Mouse (Mus musculus): Measurements from ENCODE around the gene Rom1. TPM values are rescaled to one million over a fixed set of nuclear protein-coding genes. Genes with fewer than 3 reads are reported as not detected.
"Not testable (repeated sequence)": the region's sequence is repeated elsewhere in the genome, so short reads cannot be mapped to it uniquely, and the experiment has no call there.

Gene Rom1
- 2.9 and 3.0 TPM in 2 replicates for polyA plus RNA-seq (2015; fragmentation: Nextera tagmentation; extraction: Ambion mirVana)

DNA sequence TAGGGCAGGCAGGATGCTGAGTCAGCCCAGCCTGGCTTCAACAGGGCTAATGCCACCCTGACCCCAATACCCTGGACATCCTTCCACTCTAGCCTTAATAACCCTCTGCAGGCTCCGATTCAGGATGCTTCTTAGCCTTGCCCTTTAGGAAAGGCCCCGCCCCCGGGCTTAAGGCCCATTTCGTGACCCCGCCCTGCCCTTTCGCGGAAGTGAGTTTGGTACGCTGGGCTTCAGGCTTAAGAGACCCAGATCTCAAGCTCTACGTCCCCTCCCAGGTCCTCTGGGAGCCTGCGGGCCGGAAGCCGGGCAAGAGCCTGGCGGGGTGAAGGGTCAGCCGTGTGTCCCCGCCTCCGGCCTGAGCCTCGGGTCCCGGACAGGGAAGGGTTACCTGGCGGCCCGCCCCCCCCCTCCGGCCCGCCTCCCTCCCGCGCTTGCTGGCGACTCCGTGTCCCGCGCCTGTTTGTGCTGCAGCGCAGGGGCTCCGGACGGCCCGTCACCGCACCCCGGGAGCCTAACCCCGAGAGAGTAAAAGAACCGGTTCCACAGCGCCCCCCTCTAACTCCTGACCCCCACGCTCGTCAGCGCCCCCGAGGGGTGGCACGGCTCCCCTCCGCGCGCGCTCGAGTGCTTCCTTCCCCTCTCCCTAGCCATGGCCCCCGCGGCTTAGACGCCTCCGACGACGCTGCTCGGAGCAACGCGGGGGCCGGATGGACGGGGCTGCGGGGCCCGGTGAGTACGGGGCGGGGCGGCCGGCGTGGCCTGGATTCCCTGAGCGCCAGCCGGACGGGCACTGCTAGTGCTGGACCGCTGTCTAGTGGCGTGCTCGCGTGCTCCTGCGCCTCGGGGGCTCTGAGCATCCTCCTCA is at the start of gene Rom1, which contains the start of gene Eml3:
TSS of gene Rom1 (minus strand) at position 133 of the 865 bp plus-strand sequence.
TSS of gene Eml3 (plus strand) at position 329 of the 865 bp plus-strand sequence.
- WGBS: under 1% methylated on average over 66 of the region's 74 CpGs
- H3K36me3 ChIP-seq (ENCODE audit: control insufficient read depth, insufficient read depth, low read length): peaks cover 14% of the 10 kb centered on the region
- H3K4me1 ChIP-seq (ENCODE audit: control insufficient read depth, insufficient read depth, low read depth, low read length): peaks cover 8% of the 10 kb centered on the region
- H3K27me3 ChIP-seq (replicated peaks; ENCODE audit: control insufficient read depth, insufficient read depth, low read length): 0 out of 2 replicates have a peak, but pooled peaks cover 2% of the 10 kb centered on the region
- H3K9me3 ChIP-seq (ENCODE audit: control insufficient read depth, low read length): no peaks in the 10 kb centered on the region
- H3K9ac ChIP-seq (ENCODE audit: low read depth, low read length): peak within 1 kb of the TSS; percentile 73
- ATAC-seq: peak; percentile 59
- H3K4me2 ChIP-seq (ENCODE audit: low read length): peak within 1 kb of the TSS; percentile 72
- peak within 1 kb of the TSS; percentile 57 for H3K4me3 ChIP-seq (ENCODE audit: low read length)
- peak within 1 kb of the TSS; percentile 55; the same call in 1 of the 2 replicates for H3K27ac ChIP-seq (ENCODE audit: low read depth, low read length)

DNA sequence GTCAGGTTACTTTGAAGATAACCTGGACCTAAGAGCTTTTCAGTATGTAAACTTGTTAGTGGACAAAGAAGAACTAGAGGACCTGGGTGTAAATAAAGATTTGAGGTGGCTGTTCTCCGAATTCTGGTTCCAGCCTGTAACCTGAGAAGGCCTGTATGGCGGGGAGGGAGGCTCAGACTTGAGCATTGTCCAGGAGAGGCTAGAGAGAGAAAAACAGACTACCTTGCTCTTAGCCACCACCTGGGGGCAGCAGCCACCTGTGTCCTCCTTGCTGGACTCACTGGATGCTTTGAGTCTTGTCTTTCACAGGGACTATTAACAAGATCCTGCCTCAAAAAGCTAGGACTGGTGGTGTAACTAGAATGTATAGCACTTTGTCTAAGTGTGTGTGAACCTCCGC is 47.4 kb upstream of the Rom1 start:
- Histone ChIP-seq H3K4me3 (ENCODE audit: low read length) (no peak overlapping the region), H3K27me3 (replicated peaks; ENCODE audit: control insufficient read depth, insufficient read depth, low read length) (no peaks in the 10 kb centered on the region), H3K9me3 (ENCODE audit: control insufficient read depth, low read length) (no peaks in the 10 kb centered on the region), H3K4me2 (ENCODE audit: low read length) (no peak overlapping the region), H3K36me3 (ENCODE audit: control insufficient read depth, insufficient read depth, low read length) (peaks cover 59% of the 10 kb centered on the region), H3K4me1 (ENCODE audit: control insufficient read depth, insufficient read depth, low read depth, low read length) (no peaks in the 10 kb centered on the region), H3K27ac (ENCODE audit: low read depth, low read length) (no peak overlapping the region), H3K9ac (ENCODE audit: low read depth, low read length) (no peak overlapping the region)
- ATAC-seq: peak; percentile 62; the same call in 1 of the 2 replicates
- 60% methylated on average over 3 of the region's 3 CpGs for WGBS

DNA sequence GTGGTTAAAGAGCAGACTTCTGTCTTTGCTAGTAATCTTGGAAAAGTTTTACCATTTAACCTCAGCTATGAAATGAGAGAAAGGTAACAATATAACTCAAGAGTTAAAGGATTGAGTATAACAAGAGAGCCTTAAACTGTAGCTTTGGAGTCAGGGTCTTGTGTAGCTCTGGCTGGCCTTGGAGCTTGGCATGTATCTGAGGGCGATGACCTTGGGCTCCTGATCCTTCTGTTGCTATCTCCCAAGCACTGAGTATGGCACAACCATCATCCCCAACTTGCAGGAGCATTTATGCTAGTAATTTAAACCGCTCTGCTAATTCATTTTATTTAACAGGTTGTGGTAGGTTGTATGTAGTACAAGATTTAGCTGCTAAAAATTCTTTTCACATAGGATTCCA is 46.3 kb upstream of the Rom1 start:
- H3K27ac ChIP-seq (ENCODE audit: low read depth, low read length): no peak overlapping the region
- H3K4me2 ChIP-seq (ENCODE audit: low read length): no peak overlapping the region
- H3K4me1 ChIP-seq (ENCODE audit: control insufficient read depth, insufficient read depth, low read depth, low read length): no peaks in the 10 kb centered on the region
- WGBS: 100% methylated on average over 2 of the region's 2 CpGs
- H3K36me3 ChIP-seq (ENCODE audit: control insufficient read depth, insufficient read depth, low read length): peaks cover 69% of the 10 kb centered on the region
- no peaks in the 10 kb centered on the region for H3K27me3 ChIP-seq (replicated peaks; ENCODE audit: control insufficient read depth, insufficient read depth, low read length)
- no peak for ATAC-seq
- no peak overlapping the region for H3K9ac ChIP-seq (ENCODE audit: low read depth, low read length)
- H3K4me3 ChIP-seq (ENCODE audit: low read length): no peak overlapping the region
- H3K9me3 ChIP-seq (ENCODE audit: control insufficient read depth, low read length): no peaks in the 10 kb centered on the region

DNA sequence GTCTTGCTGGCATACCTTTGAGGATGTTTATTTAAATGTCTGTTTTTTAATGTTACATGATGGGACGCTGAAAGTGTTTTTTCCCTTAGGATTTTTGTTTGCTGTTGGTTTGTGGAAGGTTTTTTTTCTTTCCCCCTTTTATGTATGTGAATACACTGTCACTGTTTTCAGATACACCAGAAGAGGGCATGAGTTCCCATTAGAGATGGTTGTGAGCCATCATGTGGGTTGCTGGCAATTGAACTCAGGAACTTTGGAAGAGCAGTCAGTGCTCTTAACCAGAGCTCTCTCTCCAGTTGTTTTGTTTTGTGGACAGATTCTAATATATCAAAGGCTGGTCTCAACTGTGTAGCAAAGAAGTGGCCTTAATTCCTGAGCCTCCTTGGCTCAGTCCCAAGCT is 45.5 kb upstream of the Rom1 start:
- no peaks in the 10 kb centered on the region for H3K4me1 ChIP-seq (ENCODE audit: control insufficient read depth, insufficient read depth, low read depth, low read length)
- WGBS: 93% methylated on average over 1 of the region's 1 CpGs
- peaks cover 70% of the 10 kb centered on the region for H3K36me3 ChIP-seq (ENCODE audit: control insufficient read depth, insufficient read depth, low read length)
- H3K9me3 ChIP-seq (ENCODE audit: control insufficient read depth, low read length): no peaks in the 10 kb centered on the region
- no peak overlapping the region for H3K27ac ChIP-seq (ENCODE audit: low read depth, low read length)
- no peak for ATAC-seq
- H3K4me2 ChIP-seq (ENCODE audit: low read length): no peak overlapping the region
- H3K9ac ChIP-seq (ENCODE audit: low read depth, low read length): no peak overlapping the region
- H3K27me3 ChIP-seq (replicated peaks; ENCODE audit: control insufficient read depth, insufficient read depth, low read length): no peaks in the 10 kb centered on the region
- H3K4me3 ChIP-seq (ENCODE audit: low read length): no peak overlapping the region

DNA sequence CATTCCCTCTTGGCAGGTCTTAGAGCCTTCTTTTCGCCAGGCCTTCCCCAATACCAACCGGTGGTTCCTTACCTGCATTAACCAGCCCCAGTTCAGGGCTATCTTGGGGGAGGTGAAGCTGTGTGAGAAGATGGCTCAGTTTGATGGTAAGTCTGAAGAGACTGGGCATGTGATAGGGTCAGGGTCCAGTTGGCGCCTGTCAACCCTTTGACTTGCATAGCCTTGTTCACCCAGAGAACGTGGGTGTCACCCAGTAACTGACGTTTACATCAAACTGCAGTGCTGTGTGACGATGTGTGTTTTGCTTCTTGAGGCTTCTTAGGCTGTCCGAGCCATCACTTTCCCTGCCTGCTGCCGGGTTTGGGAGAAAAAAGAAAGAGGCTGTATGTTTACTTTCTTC is 43.3 kb upstream of the Rom1 start:
- not testable (repeated sequence) for H3K9ac ChIP-seq (ENCODE audit: low read depth, low read length); H3K4me1 ChIP-seq (ENCODE audit: control insufficient read depth, insufficient read depth, low read depth, low read length); H3K9me3 ChIP-seq (ENCODE audit: control insufficient read depth, low read length); ATAC-seq; H3K4me3 ChIP-seq (ENCODE audit: low read length); H3K27me3 ChIP-seq (replicated peaks; ENCODE audit: control insufficient read depth, insufficient read depth, low read length); H3K4me2 ChIP-seq (ENCODE audit: low read length); H3K27ac ChIP-seq (ENCODE audit: low read depth, low read length)
- peaks cover 53% of the 10 kb centered on the region for H3K36me3 ChIP-seq (ENCODE audit: control insufficient read depth, insufficient read depth, low read length)
- WGBS: 90% methylated on average over 8 of the region's 8 CpGs

DNA sequence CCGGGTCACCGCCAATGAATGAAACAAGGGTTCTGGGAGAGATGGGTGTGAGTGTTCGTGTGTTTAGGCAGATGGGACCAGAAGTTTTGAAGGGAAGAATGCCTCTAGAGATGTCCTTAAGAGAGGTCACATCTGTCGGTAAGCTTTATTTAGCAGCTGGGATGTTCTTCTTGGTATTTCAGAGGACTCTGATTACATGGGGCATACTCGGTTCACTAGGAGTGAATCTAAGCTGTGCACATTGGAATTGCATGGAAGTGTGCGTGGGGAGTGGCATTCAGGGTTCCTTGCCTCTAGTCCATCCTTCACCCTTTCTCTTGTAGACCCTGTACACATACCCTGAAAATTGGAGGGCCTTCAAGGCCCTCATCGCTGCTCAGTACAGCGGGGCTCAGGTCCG is 38.7 kb upstream of the Rom1 start:
- Histone ChIP-seq H3K36me3 (ENCODE audit: control insufficient read depth, insufficient read depth, low read length) (peaks cover 43% of the 10 kb centered on the region), H3K9ac (ENCODE audit: low read depth, low read length) (peak overlapping the region; percentile 86), H3K4me3 (ENCODE audit: low read length) (peak overlapping the region; percentile 72), H3K9me3 (ENCODE audit: control insufficient read depth, low read length) (no peaks in the 10 kb centered on the region), H3K4me2 (ENCODE audit: low read length) (peak overlapping the region; percentile 71), H3K4me1 (ENCODE audit: control insufficient read depth, insufficient read depth, low read depth, low read length) (peaks cover 12% of the 10 kb centered on the region), H3K27ac (ENCODE audit: low read depth, low read length) (peak overlapping the region; percentile 81), H3K27me3 (replicated peaks; ENCODE audit: control insufficient read depth, insufficient read depth, low read length) (no peaks in the 10 kb centered on the region)
- WGBS: 1% methylated on average over 7 of the region's 9 CpGs
- no peak for ATAC-seq

DNA sequence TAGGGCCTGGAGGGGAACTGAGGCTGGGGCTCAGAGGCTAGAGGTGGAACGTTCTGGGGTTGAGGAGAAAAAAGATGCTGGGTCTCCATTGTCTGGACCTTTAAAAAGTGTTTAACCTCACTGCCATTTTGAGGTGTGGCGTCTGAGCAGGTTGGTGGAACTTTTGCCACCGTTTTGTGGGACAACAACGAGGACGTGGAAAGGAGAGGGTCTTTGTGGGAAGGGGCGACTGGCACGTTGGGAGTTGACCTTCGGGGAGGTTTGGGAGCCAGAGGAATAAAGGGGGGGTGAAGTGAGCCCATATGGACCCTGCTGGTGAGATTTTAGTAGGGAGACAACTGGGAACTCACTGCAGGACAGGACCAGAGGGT is 38.2 kb upstream of the Rom1 start:
- under 1% methylated on average over 8 of the region's 8 CpGs for WGBS
- H3K27me3 ChIP-seq (replicated peaks; ENCODE audit: control insufficient read depth, insufficient read depth, low read length): no peaks in the 10 kb centered on the region
- H3K9ac ChIP-seq (ENCODE audit: low read depth, low read length): peak overlapping the region; percentile 86
- peaks cover 12% of the 10 kb centered on the region for H3K4me1 ChIP-seq (ENCODE audit: control insufficient read depth, insufficient read depth, low read depth, low read length)
- peak overlapping the region; percentile 72 for H3K4me3 ChIP-seq (ENCODE audit: low read length)
- H3K4me2 ChIP-seq (ENCODE audit: low read length): peak overlapping the region; percentile 71
- ATAC-seq: no peak; the same call in 1 of the 2 replicates
- no peaks in the 10 kb centered on the region for H3K9me3 ChIP-seq (ENCODE audit: control insufficient read depth, low read length)
- H3K36me3 ChIP-seq (ENCODE audit: control insufficient read depth, insufficient read depth, low read length): peaks cover 43% of the 10 kb centered on the region
- peak overlapping the region; percentile 81 for H3K27ac ChIP-seq (ENCODE audit: low read depth, low read length)

DNA sequence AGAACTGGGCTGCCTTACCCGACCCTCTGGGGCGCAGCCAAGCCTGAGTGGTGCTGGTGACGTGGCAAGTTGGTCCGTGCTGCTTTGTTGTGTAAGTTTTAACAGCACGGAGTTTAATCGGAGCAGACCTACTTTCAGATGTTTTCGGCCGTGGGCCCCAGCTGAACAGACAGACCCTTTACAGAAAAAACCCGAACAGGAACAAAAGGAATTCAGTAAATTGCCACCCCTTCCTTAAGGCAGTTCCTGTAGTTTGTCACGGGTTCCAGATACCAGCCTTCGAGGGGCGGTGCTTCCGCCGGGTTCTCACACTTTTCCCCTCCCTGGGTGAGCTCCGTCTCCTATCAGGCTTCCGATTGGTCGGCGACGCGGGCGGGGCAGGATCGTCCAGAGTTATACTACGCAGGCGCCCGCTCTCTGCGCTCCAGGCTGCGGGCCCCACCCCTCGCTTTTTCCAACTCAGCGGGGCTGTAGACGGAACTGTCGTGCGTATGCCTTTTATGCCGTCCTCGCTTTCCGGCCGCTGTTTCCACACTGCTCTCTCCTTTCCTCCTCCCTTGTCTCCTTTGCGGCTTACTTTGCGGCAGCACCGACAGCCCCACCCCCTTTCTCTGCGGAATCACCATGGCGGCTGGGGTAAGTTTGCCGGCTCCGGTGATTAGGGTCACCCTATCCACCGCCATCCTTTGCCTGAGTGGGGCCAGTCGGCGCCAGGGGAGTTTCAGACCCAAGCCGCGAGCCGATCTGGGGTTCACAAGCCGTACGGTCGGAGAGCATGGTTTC is 37.6 kb upstream of the Rom1 start, which contains the start of gene Eef1g:
TSS of gene Eef1g (plus strand) at position 452 of the 783 bp plus-strand sequence.
- Histone ChIP-seq H3K4me1 (ENCODE audit: control insufficient read depth, insufficient read depth, low read depth, low read length) (peaks cover 12% of the 10 kb centered on the region), H3K36me3 (ENCODE audit: control insufficient read depth, insufficient read depth, low read length) (peaks cover 44% of the 10 kb centered on the region), H3K27ac (ENCODE audit: low read depth, low read length) (peak within 1 kb of the TSS; percentile 81), H3K9me3 (ENCODE audit: control insufficient read depth, low read length) (no peaks in the 10 kb centered on the region), H3K4me2 (ENCODE audit: low read length) (peak within 1 kb of the TSS; percentile 71), H3K27me3 (replicated peaks; ENCODE audit: control insufficient read depth, insufficient read depth, low read length) (no peaks in the 10 kb centered on the region), H3K4me3 (ENCODE audit: low read length) (peak within 1 kb of the TSS; percentile 72), H3K9ac (ENCODE audit: low read depth, low read length) (peak within 1 kb of the TSS; percentile 86)
- WGBS: under 1% methylated on average over 52 of the region's 52 CpGs
- peak; percentile 99 for ATAC-seq

DNA sequence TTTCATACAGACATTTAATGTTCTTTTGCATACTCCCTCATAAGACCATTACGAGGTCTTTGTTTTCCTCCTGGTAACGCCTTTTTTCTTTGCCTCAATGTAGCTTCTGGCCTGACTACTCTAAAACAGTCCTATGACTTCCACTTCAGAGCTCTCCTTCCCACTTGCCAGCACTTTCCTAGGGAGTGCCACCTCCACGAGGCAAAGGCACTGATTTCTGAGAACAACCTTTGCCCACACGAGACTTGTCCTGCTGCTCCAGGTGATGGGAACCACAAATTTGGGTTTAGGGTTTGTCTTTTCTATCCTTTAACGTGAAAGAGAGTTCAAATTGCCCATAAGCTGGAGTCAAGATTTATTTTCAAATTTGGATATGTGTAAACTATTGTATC is 37.0 kb upstream of the Rom1 start:
- peak overlapping the region; percentile 67 for H3K27ac ChIP-seq (ENCODE audit: low read depth, low read length)
- peak overlapping the region; percentile 72 for H3K4me3 ChIP-seq (ENCODE audit: low read length)
- no peaks in the 10 kb centered on the region for H3K9me3 ChIP-seq (ENCODE audit: control insufficient read depth, low read length)
- H3K27me3 ChIP-seq (replicated peaks; ENCODE audit: control insufficient read depth, insufficient read depth, low read length): no peaks in the 10 kb centered on the region
- peak overlapping the region; percentile 53 for H3K9ac ChIP-seq (ENCODE audit: low read depth, low read length)
- peaks cover 12% of the 10 kb centered on the region for H3K4me1 ChIP-seq (ENCODE audit: control insufficient read depth, insufficient read depth, low read depth, low read length)
- H3K4me2 ChIP-seq (ENCODE audit: low read length): peak overlapping the region; percentile 49
- peaks cover 46% of the 10 kb centered on the region for H3K36me3 ChIP-seq (ENCODE audit: control insufficient read depth, insufficient read depth, low read length)
- no peak for ATAC-seq
- WGBS: 40% methylated on average over 5 of the region's 5 CpGs

All from hindbrain, embryonic 16.5 days (tissue).